Mouse (Mus musculus): ENCODE data around the gene Ankrd44.

Ankrd44 gene

GRCm38 (mm10) chr1:54888449-54888848, 37.7 kb downstream of the Ankrd44 start:
- no peak for DNase-seq (ENCODE audit: low spot score)

- DNase-seq (ENCODE audit: low spot score), result no peak
Measured at GRCm38 (mm10) chr1:54887873-54888272, 38.3 kb downstream of the Ankrd44 start.

- DNase-seq (ENCODE audit: low spot score), result no peak
Measured at GRCm38 (mm10) chr1:54882856-54883467, 43.2 kb downstream of the Ankrd44 start.

- DNase-seq (ENCODE audit: low spot score), result no peak
Measured at GRCm38 (mm10) chr1:54881523-54881922, 44.7 kb downstream of the Ankrd44 start.

GRCm38 (mm10) chr1:54877423-54878073, 48.6 kb downstream of the Ankrd44 start:
- DNase-seq (ENCODE audit: low spot score), result no peak

- no peak for DNase-seq (ENCODE audit: low spot score)
Measured at GRCm38 (mm10) chr1:54877014-54877413, 49.2 kb downstream of the Ankrd44 start.

GRCm38 (mm10) chr1:54874094-54874493, 52.1 kb downstream of the Ankrd44 start:
- DNase-seq (ENCODE audit: low spot score), result no peak

- DNase-seq (ENCODE audit: low spot score), result no peak
Measured at GRCm38 (mm10) chr1:54872857-54873616, 53.1 kb downstream of the Ankrd44 start.

- no peak for DNase-seq (ENCODE audit: low spot score)
Measured at GRCm38 (mm10) chr1:54871321-54871720, 54.9 kb downstream of the Ankrd44 start.

GRCm38 (mm10) chr1:54870634-54871033, 55.6 kb downstream of the Ankrd44 start:
- no peak for DNase-seq (ENCODE audit: low spot score)

GRCm38 (mm10) chr1:54867226-54867625, 59.0 kb downstream of the Ankrd44 start:
- DNase-seq (ENCODE audit: low spot score), result no peak

- DNase-seq (ENCODE audit: low spot score), result no peak
Measured at GRCm38 (mm10) chr1:54866131-54866530, 60.1 kb downstream of the Ankrd44 start.

- DNase-seq (ENCODE audit: low spot score), result no peak
Measured at GRCm38 (mm10) chr1:54864928-54865652, 61.1 kb downstream of the Ankrd44 start.

GRCm38 (mm10) chr1:54860361-54860760, 65.8 kb downstream of the Ankrd44 start:
- no peak for DNase-seq (ENCODE audit: low spot score)

GRCm38 (mm10) chr1:54859876-54860275, 66.3 kb downstream of the Ankrd44 start:
- no peak for DNase-seq (ENCODE audit: low spot score)

GRCm38 (mm10) chr1:54858898-54859297, 67.3 kb downstream of the Ankrd44 start:
- DNase-seq (ENCODE audit: low spot score), result no peak

- no peak for DNase-seq (ENCODE audit: low spot score)
Measured at GRCm38 (mm10) chr1:54856502-54856901, 69.7 kb downstream of the Ankrd44 start.

GRCm38 (mm10) chr1:54855970-54856369, 70.2 kb downstream of the Ankrd44 start:
- no peak for DNase-seq (ENCODE audit: low spot score)

GRCm38 (mm10) chr1:54854388-54854787, 71.8 kb downstream of the Ankrd44 start:
- no peak for DNase-seq (ENCODE audit: low spot score)

GRCm38 (mm10) chr1:54853311-54854000, 72.7 kb downstream of the Ankrd44 start:
- DNase-seq (ENCODE audit: low spot score), result peak; percentile 40

- no peak for DNase-seq (ENCODE audit: low spot score)
Measured at GRCm38 (mm10) chr1:54851610-54852009, 74.6 kb downstream of the Ankrd44 start.

GRCm38 (mm10) chr1:54850077-54850476, 76.1 kb downstream of the Ankrd44 start:
- DNase-seq (ENCODE audit: low spot score), result no peak
